Mouse (Mus musculus): ENCODE measurements around the gene Rgs13. TPM values are rescaled to one million over a fixed set of nuclear protein-coding genes. Genes with fewer than 3 reads are reported as not detected.
A peak's percentile ranks its signal among the peaks of the same experiment; 100 is the strongest.

The Rgs13 gene
- total and polyA plus RNA-seq, 2 experiments from 2014 or later: 0.98 to 1.5 TPM

GRCm38 (mm10) chr1:144119456-144119855 is 57.7 kb downstream of the Rgs13 start:
- H3K27me3 ChIP-seq (ENCODE audit: insufficient read depth, low read length): no peaks in the 10 kb centered on the region
- DNase-seq: no peak
- H3K4me1 ChIP-seq (ENCODE audit: insufficient read depth): no peaks in the 10 kb centered on the region
- no peak for TF ChIP-seq CTCF (IDR thresholded peaks at IDR 0.05; ENCODE audit: low read depth)
- no peak overlapping the region for H3K9ac ChIP-seq
- H3K9me3 ChIP-seq (ENCODE audit: low read length): no peaks in the 10 kb centered on the region
- H3K36me3 ChIP-seq (ENCODE audit: insufficient read depth): no peaks in the 10 kb centered on the region
- H3K27ac ChIP-seq (ENCODE audit: low read depth, low read length): no peak overlapping the region
- 36% methylated on average over 2 of the region's 2 CpGs for WGBS
- H3K4me3 ChIP-seq (ENCODE audit: low read depth, low read length): no peak overlapping the region
- ATAC-seq: no peak
- no peak overlapping the region for H3K4me2 ChIP-seq (ENCODE audit: low read depth)

GRCm38 (mm10) chr1:144115848-144116727 is 61.1 kb downstream of the Rgs13 start:
- TF ChIP-seq CTCF (IDR thresholded peaks at IDR 0.05; ENCODE audit: low read depth): no peak
- Histone ChIP-seq H3K9me3 (ENCODE audit: low read length) (no peaks in the 10 kb centered on the region), H3K4me1 (ENCODE audit: insufficient read depth) (no peaks in the 10 kb centered on the region), H3K36me3 (ENCODE audit: insufficient read depth) (no peaks in the 10 kb centered on the region), H3K4me2 (ENCODE audit: low read depth) (no peak overlapping the region), H3K4me3 (ENCODE audit: low read depth, low read length) (no peak overlapping the region), H3K27ac (ENCODE audit: low read depth, low read length) (no peak overlapping the region), H3K27me3 (ENCODE audit: insufficient read depth, low read length) (no peaks in the 10 kb centered on the region), H3K9ac (no peak overlapping the region)
- DNase-seq (no peak), ATAC-seq (no peak)
- 88% methylated on average over 6 of the region's 6 CpGs for WGBS

- Histone ChIP-seq H3K4me2 (ENCODE audit: low read depth) (no peak overlapping the region), H3K27me3 (ENCODE audit: insufficient read depth, low read length) (no peaks in the 10 kb centered on the region), H3K9me3 (ENCODE audit: low read length) (no peaks in the 10 kb centered on the region), H3K36me3 (ENCODE audit: insufficient read depth) (no peaks in the 10 kb centered on the region), H3K27ac (ENCODE audit: low read depth, low read length) (no peak overlapping the region), H3K9ac (no peak overlapping the region), H3K4me3 (ENCODE audit: low read depth, low read length) (no peak overlapping the region), H3K4me1 (ENCODE audit: insufficient read depth) (no peaks in the 10 kb centered on the region)
- no peak for ATAC-seq
- WGBS: 73% methylated on average over 6 of the region's 6 CpGs
- DNase-seq: no peak
- no peak for TF ChIP-seq CTCF (IDR thresholded peaks at IDR 0.05; ENCODE audit: low read depth)
Observed at GRCm38 (mm10) chr1:144113438-144114074, 63.6 kb downstream of the Rgs13 start.

- TF ChIP-seq CTCF (IDR thresholded peaks at IDR 0.05; ENCODE audit: low read depth): no peak
Observed at GRCm38 (mm10) chr1:144112946-144113345, 64.2 kb downstream of the Rgs13 start.

GRCm38 (mm10) chr1:144098587-144099258 is 78.4 kb downstream of the Rgs13 start:
- Histone ChIP-seq H3K9me3 (ENCODE audit: low read length) (no peaks in the 10 kb centered on the region), H3K9ac (no peak overlapping the region), H3K4me1 (ENCODE audit: insufficient read depth) (no peaks in the 10 kb centered on the region), H3K27me3 (ENCODE audit: insufficient read depth, low read length) (no peaks in the 10 kb centered on the region), H3K27ac (ENCODE audit: low read depth, low read length) (no peak overlapping the region), H3K4me3 (ENCODE audit: low read depth, low read length) (no peak overlapping the region), H3K4me2 (ENCODE audit: low read depth) (no peak overlapping the region), H3K36me3 (ENCODE audit: insufficient read depth) (no peaks in the 10 kb centered on the region)
- no peak for DNase-seq
- no peak for ATAC-seq
- no peak for TF ChIP-seq CTCF (IDR thresholded peaks at IDR 0.05; ENCODE audit: low read depth)
- 67% methylated on average over 1 of the region's 1 CpGs for WGBS

More at GRCm38 (mm10) chr1:144112946-144113345, 64.2 kb downstream of the Rgs13 start:
- H3K4me1 ChIP-seq (ENCODE audit: insufficient read depth): no peaks in the 10 kb centered on the region
- 71% methylated on average over 2 of the region's 2 CpGs for WGBS
- DNase-seq: no peak
- ATAC-seq: no peak
- H3K9me3 ChIP-seq (ENCODE audit: low read length): no peaks in the 10 kb centered on the region
- H3K36me3 ChIP-seq (ENCODE audit: insufficient read depth): no peaks in the 10 kb centered on the region
- no peak overlapping the region for H3K27ac ChIP-seq (ENCODE audit: low read depth, low read length)
- no peak overlapping the region for H3K4me2 ChIP-seq (ENCODE audit: low read depth)
- H3K27me3 ChIP-seq (ENCODE audit: insufficient read depth, low read length): no peaks in the 10 kb centered on the region
- H3K9ac ChIP-seq: no peak overlapping the region
- no peak overlapping the region for H3K4me3 ChIP-seq (ENCODE audit: low read depth, low read length)

- Histone ChIP-seq H3K4me1 (ENCODE audit: insufficient read depth) (no peaks in the 10 kb centered on the region), H3K9me3 (ENCODE audit: low read length) (no peaks in the 10 kb centered on the region), H3K27ac (ENCODE audit: low read depth, low read length) (no peak overlapping the region), H3K4me2 (ENCODE audit: low read depth) (no peak overlapping the region), H3K27me3 (ENCODE audit: insufficient read depth, low read length) (no peaks in the 10 kb centered on the region), H3K36me3 (ENCODE audit: insufficient read depth) (no peaks in the 10 kb centered on the region), H3K9ac (no peak overlapping the region), H3K4me3 (ENCODE audit: low read depth, low read length) (no peak overlapping the region)
- peak; percentile 58 for ATAC-seq
- WGBS: 40% methylated on average over 1 of the region's 1 CpGs
- TF ChIP-seq CTCF (IDR thresholded peaks at IDR 0.05; ENCODE audit: low read depth): no peak
- DNase-seq: peak; percentile 6
Observed at GRCm38 (mm10) chr1:144090410-144090809, 86.8 kb downstream of the Rgs13 start.

Other genes starting within 250 kb of the Rgs13 start
- 45.1 and 60.7 TPM in 2 replicates for gene Rgs2, start 173.2 kb downstream of the Rgs13 start, total RNA-seq (2014; rRNA removed)
- gene Rgs2, start 173.2 kb downstream of the Rgs13 start, polyA plus RNA-seq (2015; fragmentation: Nextera tagmentation; extraction: Ambion mirVana): 71.8 and 85.9 TPM in 2 replicates
- gene Rgs1, start 71.9 kb upstream of the Rgs13 start, total RNA-seq (2014; rRNA removed): not detected in 2 replicates
- gene Rgs1, start 71.9 kb upstream of the Rgs13 start, polyA plus RNA-seq (2015; fragmentation: Nextera tagmentation; extraction: Ambion mirVana): not detected in 2 replicates